Mouse (Mus musculus): ENCODE results near the gene Pcnx. TPM values are rescaled to one million over a fixed set of nuclear protein-coding genes. Genes with fewer than 3 reads are reported as not detected.

Pcnx gene
- total RNA-seq, 2 experiments from 2014 or later = 99.3 to 109 TPM

DNA sequence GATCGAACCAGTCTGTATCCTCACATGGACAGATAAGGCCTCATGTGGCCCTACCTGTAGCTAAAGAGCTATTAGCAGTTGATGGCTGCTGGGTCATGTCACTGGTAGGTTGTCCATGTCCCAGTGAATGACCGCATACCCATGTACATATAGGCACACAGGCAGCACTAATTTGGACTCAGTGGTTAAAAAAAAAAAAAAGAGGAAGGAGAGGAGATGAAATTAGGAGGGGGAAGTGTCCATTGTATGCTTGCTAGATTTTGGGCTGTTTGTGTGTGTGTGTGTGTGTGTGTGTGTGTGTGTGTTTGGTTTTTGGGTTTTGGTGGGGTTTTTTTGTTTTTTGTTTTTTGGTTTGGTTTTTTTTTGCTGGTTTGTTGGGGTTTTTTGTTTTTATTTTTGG lies 26.7 kb upstream of the Pcnx start:
- intact Hi-C loops (cut with DNase I) = no loop called here

DNA sequence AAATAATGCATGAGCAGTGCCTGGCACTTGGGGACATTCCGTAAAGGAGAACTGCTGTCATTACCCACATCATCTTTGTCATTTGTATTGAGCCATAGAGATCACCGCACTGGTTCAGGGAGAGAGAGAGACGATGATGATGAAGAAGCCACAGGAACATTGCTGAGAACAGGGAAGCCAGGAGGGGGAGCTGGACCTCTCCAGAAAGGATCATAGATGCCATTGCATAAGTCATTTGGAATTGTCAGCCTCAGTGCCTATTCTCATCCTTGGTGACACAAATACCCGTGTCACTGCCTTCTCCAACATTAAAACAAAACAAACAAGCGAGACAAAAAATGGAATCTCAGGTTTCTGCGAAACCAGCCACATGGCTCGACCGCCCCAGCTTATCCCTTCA lies 23.7 kb upstream of the Pcnx start:
- Histone ChIP-seq H3K4me3 (no peak overlapping the region), H3K27ac (no peak overlapping the region)
- intact Hi-C loops (cut with DNase I) = no loop called here
- DNase-seq (ENCODE audit: extremely low spot score in 1 of 2, low spot score in 2 of 2) = no peak
- peak; percentile 37 for TF ChIP-seq CTCF (IDR thresholded peaks at IDR 0.05)

More for the DNA sequence above, 26.7 kb upstream of the Pcnx start:
- Histone ChIP-seq H3K27ac (no peak overlapping the region), H3K4me3 (no peak overlapping the region)
- no peak for DNase-seq (ENCODE audit: extremely low spot score in 1 of 2, low spot score in 2 of 2)
- no peak for TF ChIP-seq CTCF (IDR thresholded peaks at IDR 0.05)

DNA sequence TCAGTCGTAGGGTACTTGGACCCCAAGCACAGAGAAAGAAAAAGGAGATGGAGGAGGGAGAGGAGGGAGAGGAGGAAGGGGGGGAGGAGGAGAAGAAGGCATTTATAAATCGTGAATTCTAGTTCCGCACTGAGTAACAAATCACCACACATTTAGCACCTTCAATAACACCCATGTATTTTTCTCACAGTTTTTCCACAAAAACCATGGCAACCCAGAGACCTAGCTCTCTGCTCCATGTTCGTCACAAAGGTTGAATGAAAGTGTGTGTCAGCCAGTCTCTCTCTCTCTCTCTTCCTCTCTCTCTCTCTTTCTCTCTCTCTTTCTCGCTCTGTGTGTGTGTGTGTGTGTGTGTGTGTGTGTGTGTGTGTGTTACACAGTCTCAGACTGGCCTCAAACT lies 22.4 kb upstream of the Pcnx start:
- no peak for DNase-seq (ENCODE audit: extremely low spot score in 1 of 2, low spot score in 2 of 2)
- H3K4me3 ChIP-seq = no peak overlapping the region
- intact Hi-C loops (cut with DNase I) = no loop called here
- TF ChIP-seq CTCF (IDR thresholded peaks at IDR 0.05) = no peak
- H3K27ac ChIP-seq = no peak overlapping the region

DNA sequence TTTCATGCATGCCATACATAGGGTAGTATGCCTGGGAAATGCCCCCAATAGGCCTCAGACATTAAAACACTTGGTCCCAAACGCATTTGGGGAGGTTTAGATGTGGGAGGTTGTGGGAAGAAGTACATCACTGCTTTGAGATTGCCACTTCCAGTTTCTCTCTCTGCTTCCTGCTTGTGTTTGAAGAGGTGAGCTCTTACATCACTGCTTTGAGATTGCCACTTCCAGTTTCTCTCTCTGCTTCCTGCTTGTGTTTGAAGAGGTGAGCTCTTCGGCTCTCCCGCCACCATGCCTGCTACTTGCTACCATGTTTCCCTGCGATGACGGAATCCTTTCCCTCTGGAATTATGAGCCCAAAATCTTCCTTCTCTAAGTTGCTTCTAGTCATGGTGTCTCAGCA lies 20.2 kb upstream of the Pcnx start:
- DNase-seq (ENCODE audit: extremely low spot score in 1 of 2, low spot score in 2 of 2) = no peak
- no peak for TF ChIP-seq CTCF (IDR thresholded peaks at IDR 0.05)
- no peak overlapping the region for H3K27ac ChIP-seq
- no peak overlapping the region for H3K4me3 ChIP-seq
- intact Hi-C loops (cut with DNase I) = no loop called here

DNA sequence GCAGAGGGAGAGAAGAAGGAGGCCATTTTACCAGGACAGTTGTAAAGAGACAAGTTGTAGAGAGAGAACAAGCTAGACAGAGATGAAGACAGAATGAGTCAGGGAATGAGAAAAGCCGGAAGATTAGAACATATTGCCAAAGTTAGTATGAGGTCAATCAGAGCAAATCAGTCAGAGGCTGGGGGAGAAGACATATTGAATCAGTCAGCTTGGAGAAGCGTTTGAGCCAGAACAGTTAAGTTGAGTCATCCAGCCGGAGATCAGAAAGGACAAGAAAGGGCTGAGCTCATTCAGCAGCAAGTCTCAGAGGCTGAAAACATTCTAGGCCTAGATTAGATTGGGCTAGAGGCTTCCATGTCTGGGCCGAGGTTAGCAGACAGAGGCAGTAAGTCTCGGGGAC lies 18.8 kb upstream of the Pcnx start:
- Histone ChIP-seq H3K27ac (no peak overlapping the region), H3K4me3 (no peak overlapping the region)
- no peak for DNase-seq (ENCODE audit: extremely low spot score in 1 of 2, low spot score in 2 of 2)
- intact Hi-C loops (cut with DNase I) = no loop called here
- no peak for TF ChIP-seq CTCF (IDR thresholded peaks at IDR 0.05)

DNA sequence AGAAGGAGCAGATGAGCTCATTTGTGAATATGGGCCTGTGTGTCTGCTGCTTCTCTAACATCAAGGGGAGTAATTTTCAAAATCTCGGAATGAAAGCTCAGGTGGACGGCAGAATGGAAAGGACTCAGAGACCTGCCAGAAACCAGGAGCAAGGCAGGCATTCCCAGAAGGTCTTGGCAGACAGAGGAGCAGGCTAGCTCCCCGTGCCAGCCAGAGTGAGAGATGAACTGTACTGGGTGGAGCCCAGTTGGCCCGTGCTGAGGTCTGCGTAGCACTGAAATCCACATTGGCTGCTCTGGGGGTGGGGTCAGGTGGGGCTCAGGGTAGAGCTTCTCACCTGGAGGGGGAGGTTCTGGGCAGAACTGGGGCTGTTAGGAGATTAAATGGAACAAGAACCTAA lies 16.3 kb upstream of the Pcnx start:
- DNase-seq (ENCODE audit: extremely low spot score in 1 of 2, low spot score in 2 of 2) = no peak
- intact Hi-C loops (cut with DNase I) = no loop called here
- Histone ChIP-seq H3K27ac (no peak overlapping the region), H3K4me3 (no peak overlapping the region)
- no peak for TF ChIP-seq CTCF (IDR thresholded peaks at IDR 0.05)

DNA sequence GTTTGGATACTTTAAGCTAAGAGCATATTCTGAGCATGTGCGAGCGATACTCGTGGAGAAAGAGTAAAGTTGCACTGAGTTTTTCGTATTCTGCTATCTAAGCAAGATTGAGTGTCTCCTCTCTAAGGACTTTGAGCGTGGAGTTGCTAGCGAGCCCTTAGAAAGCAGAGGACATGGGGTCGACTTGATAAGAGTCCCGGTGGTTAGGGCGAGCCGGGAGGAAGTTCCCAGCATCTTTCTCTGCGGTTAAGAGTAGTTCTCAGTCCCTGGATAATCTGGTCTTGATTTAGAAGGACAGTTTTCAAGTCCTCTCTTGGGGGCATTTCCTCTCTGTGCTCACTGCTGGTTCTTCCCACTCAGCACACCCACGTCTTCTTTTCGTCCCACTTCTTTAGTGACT lies 15.3 kb upstream of the Pcnx start:
- no peak for DNase-seq (ENCODE audit: extremely low spot score in 1 of 2, low spot score in 2 of 2)
- no peak for TF ChIP-seq CTCF (IDR thresholded peaks at IDR 0.05)
- Histone ChIP-seq H3K4me3 (no peak overlapping the region), H3K27ac (no peak overlapping the region)
- intact Hi-C loops (cut with DNase I) = no loop called here

DNA sequence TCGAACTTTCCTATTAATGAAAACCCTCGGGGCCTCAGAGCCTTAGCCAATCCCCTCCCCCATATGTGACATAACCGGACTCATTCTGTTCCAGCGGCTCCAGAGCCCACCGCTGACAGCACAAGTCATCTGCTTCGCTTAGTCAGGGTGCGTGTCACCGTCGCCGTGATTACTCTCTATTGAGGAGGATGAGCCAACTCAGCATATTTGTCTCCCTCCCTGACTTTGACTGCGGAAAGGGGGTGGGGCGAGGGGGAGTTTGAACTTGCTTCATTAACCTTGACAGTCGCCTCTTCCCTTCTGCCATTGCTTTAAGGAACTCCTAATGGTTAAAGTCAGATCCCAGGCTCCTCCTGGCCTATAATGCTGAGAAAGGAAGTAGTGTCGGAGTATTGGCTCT lies 14.8 kb upstream of the Pcnx start:
- H3K4me3 ChIP-seq = no peak overlapping the region
- DNase-seq (ENCODE audit: extremely low spot score in 1 of 2, low spot score in 2 of 2) = no peak
- intact Hi-C loops (cut with DNase I) = no loop called here
- TF ChIP-seq CTCF (IDR thresholded peaks at IDR 0.05) = no peak
- no peak overlapping the region for H3K27ac ChIP-seq

DNA sequence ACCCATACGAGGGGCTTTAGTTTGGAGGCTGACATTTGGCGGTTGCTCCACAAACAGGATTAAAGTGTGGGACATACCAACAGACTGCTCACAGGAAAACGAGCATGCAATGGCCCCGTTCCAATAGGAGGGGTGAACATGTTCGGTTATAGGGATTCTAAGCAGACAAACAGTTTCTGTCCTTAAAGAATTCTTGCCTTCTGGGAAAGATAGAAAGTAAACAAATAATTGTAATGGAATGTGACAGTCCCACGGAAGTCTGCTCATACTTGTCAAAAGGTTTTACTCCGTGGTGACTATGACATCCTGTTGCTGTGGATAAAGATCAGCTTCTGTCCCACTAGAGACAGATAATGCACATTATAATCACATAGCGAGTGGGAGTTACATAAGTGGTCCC lies 10.2 kb upstream of the Pcnx start:
- TF ChIP-seq CTCF (IDR thresholded peaks at IDR 0.05) = no peak
- no peak overlapping the region for H3K27ac ChIP-seq
- intact Hi-C loops (cut with DNase I) = no loop called here
- no peak overlapping the region for H3K4me3 ChIP-seq
- DNase-seq (ENCODE audit: extremely low spot score in 1 of 2, low spot score in 2 of 2) = no peak

DNA sequence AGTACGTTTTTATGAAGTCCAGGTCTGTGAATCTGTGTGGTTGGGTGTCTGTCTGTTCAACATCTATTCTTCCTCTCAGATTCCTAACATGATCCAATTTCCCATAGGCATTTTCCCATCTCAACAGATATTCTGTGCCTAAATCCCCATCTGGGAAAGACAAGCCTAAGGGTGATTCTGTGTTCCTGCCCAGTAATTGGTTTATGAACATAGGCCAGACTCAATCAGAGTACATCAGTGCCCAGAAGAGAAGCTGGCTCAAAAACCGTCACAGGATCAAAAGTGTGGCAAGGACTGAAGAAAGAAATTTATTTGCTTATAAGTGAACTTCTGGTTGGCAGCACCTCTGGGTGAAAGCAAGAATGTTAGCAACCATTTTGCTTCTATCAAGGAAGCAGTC lies 7.3 kb upstream of the Pcnx start:
- intact Hi-C loops (cut with DNase I) = no loop called here
- Histone ChIP-seq H3K4me3 (no peak overlapping the region), H3K27ac (no peak overlapping the region)
- no peak for DNase-seq (ENCODE audit: extremely low spot score in 1 of 2, low spot score in 2 of 2)
- no peak for TF ChIP-seq CTCF (IDR thresholded peaks at IDR 0.05)

DNA sequence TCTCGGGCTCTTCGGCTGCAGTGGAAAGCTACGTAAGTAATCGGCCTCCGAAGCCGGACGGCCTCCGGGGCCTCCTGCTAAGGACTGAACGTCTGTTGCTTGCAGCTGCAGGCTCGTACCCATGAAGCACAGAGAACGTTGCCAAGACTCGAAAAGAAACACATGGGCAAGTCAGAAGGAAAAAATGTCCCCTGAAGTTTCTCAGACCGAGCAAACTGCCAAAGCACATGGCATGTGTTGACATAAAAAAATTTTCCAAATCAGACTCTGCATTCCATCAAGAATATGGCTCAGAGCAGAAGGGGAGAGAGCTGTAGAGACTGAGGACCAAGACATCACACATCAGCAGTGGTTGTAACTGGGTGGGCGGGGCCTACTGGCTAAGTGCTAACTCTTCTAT lies 6.8 kb upstream of the Pcnx start:
- H3K4me3 ChIP-seq = no peak overlapping the region
- intact Hi-C loops (cut with DNase I) = no loop called here
- TF ChIP-seq CTCF (IDR thresholded peaks at IDR 0.05) = no peak
- H3K27ac ChIP-seq = no peak overlapping the region
- no peak for DNase-seq (ENCODE audit: extremely low spot score in 1 of 2, low spot score in 2 of 2)

DNA sequence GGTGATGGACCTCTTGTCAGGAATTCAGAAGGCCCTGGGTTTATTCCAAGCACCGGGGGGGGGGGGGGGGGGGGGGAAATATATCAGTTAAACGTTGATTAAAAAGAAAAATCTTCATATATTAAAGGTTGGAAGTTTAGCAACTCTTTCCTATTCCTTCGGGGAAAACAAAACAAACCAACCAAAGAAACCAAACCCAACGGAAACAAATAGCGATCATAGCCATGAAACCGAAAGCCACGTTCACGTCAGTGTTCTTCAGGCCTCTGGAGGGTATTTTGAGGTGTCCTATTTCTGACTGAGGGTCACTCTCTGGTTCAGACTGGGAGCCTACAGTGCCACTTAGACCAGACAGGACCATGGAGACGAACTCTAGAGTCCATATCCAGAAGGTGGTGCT lies 6.3 kb upstream of the Pcnx start:
- TF ChIP-seq CTCF (IDR thresholded peaks at IDR 0.05) = no peak
- Histone ChIP-seq H3K27ac (no peak overlapping the region), H3K4me3 (no peak overlapping the region)
- intact Hi-C loops (cut with DNase I) = no loop called here
- DNase-seq (ENCODE audit: extremely low spot score in 1 of 2, low spot score in 2 of 2) = no peak

DNA sequence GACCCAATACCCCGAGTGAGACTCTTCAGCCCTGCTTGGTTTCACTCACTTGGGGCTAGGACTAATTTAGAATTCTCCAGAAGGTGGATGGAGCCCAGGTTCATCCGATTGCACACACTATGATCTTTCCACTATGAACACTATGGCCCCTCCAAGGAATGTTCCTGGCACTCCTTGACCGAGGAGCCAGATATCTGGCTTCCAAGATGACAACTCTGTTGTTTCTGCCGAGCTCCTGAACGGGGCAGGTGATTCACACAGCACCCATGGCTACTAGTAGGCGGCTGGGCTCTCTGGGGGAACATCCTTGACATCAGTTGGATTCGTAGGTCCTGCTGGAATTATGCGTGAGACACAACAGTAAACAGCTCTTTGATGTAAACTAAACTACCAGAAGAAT lies 4.8 kb upstream of the Pcnx start:
- Histone ChIP-seq H3K27ac (no peak overlapping the region), H3K4me3 (no peak overlapping the region)
- TF ChIP-seq CTCF (IDR thresholded peaks at IDR 0.05) = no peak
- no peak for DNase-seq (ENCODE audit: extremely low spot score in 1 of 2, low spot score in 2 of 2)
- intact Hi-C loops (cut with DNase I) = no loop called here

DNA sequence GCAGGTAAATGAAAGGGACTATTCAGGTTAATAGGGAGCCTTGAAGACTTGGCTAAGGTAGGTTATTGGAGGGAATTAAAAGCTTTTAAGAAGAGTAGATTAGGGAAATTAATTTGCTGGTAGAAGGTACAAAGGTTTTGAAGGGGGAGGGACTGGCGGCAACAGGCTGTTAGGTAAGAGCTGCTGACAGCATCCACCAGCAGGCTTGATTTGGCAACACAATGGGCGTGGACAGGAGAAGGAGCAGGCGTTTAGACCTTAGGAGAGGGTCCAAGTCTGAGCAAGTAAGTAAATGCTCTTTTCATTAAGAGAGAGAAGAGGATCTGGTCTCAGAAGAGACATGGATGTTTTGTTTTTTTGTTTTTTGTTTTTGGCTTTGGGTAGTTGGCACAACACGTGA lies 3.1 kb upstream of the Pcnx start:
- no peak for TF ChIP-seq CTCF (IDR thresholded peaks at IDR 0.05)
- DNase-seq (ENCODE audit: extremely low spot score in 1 of 2, low spot score in 2 of 2) = no peak
- Histone ChIP-seq H3K4me3 (no peak overlapping the region), H3K27ac (no peak overlapping the region)
- intact Hi-C loops (cut with DNase I) = no loop called here

All from left cerebral cortex, adult 2 months (tissue).